Mouse (Mus musculus) heart, postnatal 10 days (tissue): ENCODE results near the gene Ppm1h. TPM values are rescaled to one million over a fixed set of nuclear protein-coding genes. Genes with fewer than 3 reads are reported as not detected.

ENCODE experiments used
- DNase-seq, 2 experiments: peaks; one replicate each; pipeline ENCODE4 v3.0.0; 2021
- intact Hi-C: fragments of 180-260 bp; cut with DNase I; formaldehyde crosslinking; loops from one replicate; pipeline ENCODE4 v1.15.1; 2025
- total RNA-seq, 2 experiments: library from RNA; stranded (reverse); gene quantifications; 2 replicates each; pipeline ENCODE4 v1.2.3; 2021

The Ppm1h gene
- total RNA-seq, 2 experiments from 2014 or later, result 10.1 to 10.2 TPM

GRCm38 (mm10) chr10:122851267-122852160 lies 173.0 kb downstream of the Ppm1h start:
- peak in 1 of 2 experiments; percentile 61 for DNase-seq
- intact Hi-C loops, result no loop called here

GRCm38 (mm10) chr10:122854571-122854970 lies 176.0 kb downstream of the Ppm1h start:
- intact Hi-C loops, result loop anchor here (2.0 kb wide), 1 partner anchor 28 kb away; no protein-coding TSS in a partner anchor
- peak in 1 of 2 experiments; percentile 46 for DNase-seq

GRCm38 (mm10) chr10:122855149-122855548 lies 176.6 kb downstream of the Ppm1h start:
- peak in 1 of 2 experiments; percentile 43 for DNase-seq

GRCm38 (mm10) chr10:122856040-122856764 lies 177.6 kb downstream of the Ppm1h start:
- intact Hi-C loops, result no loop called here
- peak; percentile 37 to 41 for DNase-seq

More at GRCm38 (mm10) chr10:122855149-122855548, 176.6 kb downstream of the Ppm1h start:
- intact Hi-C loops, result loop anchor here (2.0 kb wide), 1 partner anchor 28 kb away; no protein-coding TSS in a partner anchor

GRCm38 (mm10) chr10:122857155-122857554 lies 178.6 kb downstream of the Ppm1h start:
- no peak for DNase-seq
- intact Hi-C loops, result no loop called here

- DNase-seq, result no peak
- intact Hi-C loops, result no loop called here
Measured at GRCm38 (mm10) chr10:122858904-122859641, 180.5 kb downstream of the Ppm1h start.

- intact Hi-C loops, result no loop called here
- DNase-seq, result no peak
Measured at GRCm38 (mm10) chr10:122859642-122859997, 181.1 kb downstream of the Ppm1h start.

- intact Hi-C loops, result no loop called here
- no peak for DNase-seq
Measured at GRCm38 (mm10) chr10:122860076-122860475, 181.5 kb downstream of the Ppm1h start.

- DNase-seq, result no peak
- intact Hi-C loops, result no loop called here
Measured at GRCm38 (mm10) chr10:122861696-122862385, 183.3 kb downstream of the Ppm1h start.

GRCm38 (mm10) chr10:122862386-122863023 lies 183.9 kb downstream of the Ppm1h start:
- DNase-seq, result no peak
- intact Hi-C loops, result no loop called here

GRCm38 (mm10) chr10:122869865-122870503 lies 191.4 kb downstream of the Ppm1h start:
- intact Hi-C loops, result no loop called here

GRCm38 (mm10) chr10:122870848-122871494 lies 192.4 kb downstream of the Ppm1h start:
- intact Hi-C loops, result no loop called here
- no peak for DNase-seq

More at GRCm38 (mm10) chr10:122869865-122870503, 191.4 kb downstream of the Ppm1h start:
- no peak for DNase-seq

- DNase-seq, result no peak
- intact Hi-C loops, result no loop called here
Measured at GRCm38 (mm10) chr10:122872720-122873119, 194.2 kb downstream of the Ppm1h start.

- no peak for DNase-seq
- intact Hi-C loops, result no loop called here
Measured at GRCm38 (mm10) chr10:122876964-122877363, 198.4 kb downstream of the Ppm1h start.

- DNase-seq, result no peak
- intact Hi-C loops, result no loop called here
Measured at GRCm38 (mm10) chr10:122877436-122877835, 198.9 kb downstream of the Ppm1h start.

GRCm38 (mm10) chr10:122881456-122881855 lies 202.9 kb downstream of the Ppm1h start:
- intact Hi-C loops, result no loop called here
- no peak for DNase-seq

GRCm38 (mm10) chr10:122882614-122883013 lies 204.1 kb downstream of the Ppm1h start:
- intact Hi-C loops, result loop anchor here (2.0 kb wide), 1 partner anchor 28 kb away; no protein-coding TSS in a partner anchor
- no peak for DNase-seq
